Mouse (Mus musculus) testis, postnatal 10 days (tissue): ENCODE data around the gene Cdkn3.
"Not testable (repeated sequence)": the region's sequence is repeated elsewhere in the genome, so short reads cannot be mapped to it uniquely, and the experiment has no call there.

Source experiments
- DNase-seq: peaks from one replicate; pipeline ENCODE4 v3.0.0; 2021; ENCODE audit warnings: low spot score

The Cdkn3 gene

DNA sequence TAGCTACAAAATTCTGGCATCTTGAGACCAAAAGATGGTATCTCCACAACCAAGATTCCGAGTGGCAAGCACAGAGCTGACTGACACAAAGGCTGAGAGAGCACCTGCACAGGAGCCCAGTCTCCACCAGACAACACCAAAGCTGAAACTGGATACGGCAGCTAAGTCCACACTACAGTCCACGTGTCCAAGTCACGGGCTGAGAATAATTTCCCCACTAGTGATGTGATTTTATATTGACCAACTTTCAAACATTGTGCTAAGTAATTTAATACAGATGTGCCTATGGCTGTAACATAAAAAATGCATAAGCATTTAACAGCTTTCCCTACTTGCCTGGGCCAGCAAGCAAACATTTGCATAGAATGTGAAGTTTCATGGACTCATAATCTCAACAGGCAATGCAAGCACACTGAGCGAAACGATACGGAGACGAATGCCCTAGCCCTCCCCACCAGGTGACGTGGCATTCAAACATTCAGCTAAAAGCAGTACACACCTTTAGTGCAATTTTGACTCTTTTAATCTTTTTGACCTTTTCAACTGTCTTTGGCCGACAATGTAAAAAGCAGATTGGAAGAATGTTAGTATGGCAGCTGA is 23.1 kb downstream of the Cdkn3 start:
- no peak for DNase-seq

DNA sequence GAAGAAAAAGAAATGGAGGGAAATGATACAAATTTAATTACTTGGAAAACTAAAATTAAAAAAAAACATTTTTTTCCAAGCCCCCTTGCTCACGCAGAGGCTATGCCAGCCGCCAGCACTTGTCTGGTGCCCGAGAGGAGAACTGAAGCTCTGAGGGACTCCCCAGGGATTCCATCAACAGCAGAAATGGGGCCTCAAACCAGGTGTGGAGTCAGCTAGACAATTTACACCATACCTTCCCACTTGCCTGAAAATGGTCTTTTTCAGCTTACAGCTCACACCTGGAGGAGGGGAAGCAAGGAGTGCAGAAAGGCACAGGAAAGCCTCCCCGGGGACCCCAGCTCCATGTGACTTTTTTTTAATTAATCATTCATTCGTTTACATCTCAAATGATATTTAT is 24.9 kb downstream of the Cdkn3 start:
- DNase-seq, result no peak

DNA sequence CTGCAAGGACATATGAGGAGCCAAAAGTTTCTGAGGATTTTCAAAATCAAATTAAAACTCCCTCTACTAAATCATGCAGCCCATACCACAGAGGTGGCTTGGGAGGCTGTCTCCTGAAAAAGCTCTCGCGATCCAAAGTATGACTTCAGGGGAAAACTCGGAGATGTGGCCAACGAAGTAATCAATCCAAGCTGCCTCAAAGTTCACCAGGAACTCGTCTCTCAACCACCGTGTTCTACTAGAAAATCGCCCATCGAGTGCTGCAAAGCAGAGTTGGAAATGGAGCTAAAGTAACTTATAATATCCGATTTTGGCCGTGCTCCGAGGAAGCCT is 27.1 kb downstream of the Cdkn3 start:
- no peak for DNase-seq

DNA sequence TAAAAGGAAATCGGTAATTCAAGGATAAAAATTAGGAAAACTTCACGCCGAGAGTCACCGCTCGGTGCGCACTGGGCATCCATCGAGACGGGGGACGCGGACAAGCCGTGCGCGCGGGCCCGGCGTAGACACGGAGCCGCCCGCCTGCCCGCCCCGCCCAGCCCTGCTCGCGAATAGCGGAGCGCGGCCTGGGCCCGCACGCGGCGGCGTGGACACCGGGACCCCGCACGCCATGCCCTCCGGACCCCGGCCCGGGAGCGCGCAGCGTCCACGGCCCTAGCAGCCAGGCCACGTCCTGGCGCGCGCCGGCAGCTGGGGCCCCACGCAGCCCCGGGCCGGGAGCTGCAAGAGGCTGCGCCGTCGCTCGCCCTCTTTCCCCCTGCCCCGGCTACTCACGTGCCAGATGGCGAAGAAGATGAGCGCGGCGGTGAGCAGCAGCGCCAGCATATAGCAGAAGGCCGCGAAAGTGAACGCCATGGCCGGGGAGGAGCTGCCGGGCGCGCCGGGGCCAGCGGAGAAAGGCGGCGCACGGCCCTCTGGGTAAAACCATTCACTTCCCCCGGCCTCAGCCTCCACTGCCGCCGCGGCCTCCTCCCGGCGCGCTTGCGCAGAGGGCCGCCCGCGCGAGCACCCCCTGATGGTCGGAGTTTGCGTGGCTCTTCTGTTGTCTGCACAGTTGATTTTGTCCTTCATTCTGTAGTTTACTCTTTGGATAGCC is 27.6 kb downstream of the Cdkn3 start, which contains the start of gene Cnih1:
Gene Cnih1, minus strand, starts transcription at position 625 of the 718 bp plus-strand sequence.
- peak; percentile 94 for DNase-seq

DNA sequence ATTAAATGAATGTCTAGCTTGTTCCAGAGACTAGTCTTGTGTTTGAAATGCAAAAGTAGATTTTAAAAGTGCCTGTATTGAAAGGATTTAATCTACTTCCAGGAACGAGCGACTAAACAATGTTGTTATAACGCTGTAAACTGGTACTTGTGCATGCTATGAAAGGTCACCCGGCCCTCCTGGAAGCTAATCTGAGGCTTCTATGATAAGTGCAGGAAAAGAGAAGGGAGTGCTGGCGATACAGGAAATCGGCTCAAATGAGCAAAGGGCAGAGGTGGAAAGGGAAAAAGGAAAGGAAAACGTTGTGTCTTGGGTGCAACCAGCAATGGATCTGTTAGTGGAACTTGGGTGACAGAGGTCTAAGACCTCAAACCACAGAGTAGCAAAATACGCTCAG is 28.2 kb downstream of the Cdkn3 start:
- peak; percentile 38 for DNase-seq

DNA sequence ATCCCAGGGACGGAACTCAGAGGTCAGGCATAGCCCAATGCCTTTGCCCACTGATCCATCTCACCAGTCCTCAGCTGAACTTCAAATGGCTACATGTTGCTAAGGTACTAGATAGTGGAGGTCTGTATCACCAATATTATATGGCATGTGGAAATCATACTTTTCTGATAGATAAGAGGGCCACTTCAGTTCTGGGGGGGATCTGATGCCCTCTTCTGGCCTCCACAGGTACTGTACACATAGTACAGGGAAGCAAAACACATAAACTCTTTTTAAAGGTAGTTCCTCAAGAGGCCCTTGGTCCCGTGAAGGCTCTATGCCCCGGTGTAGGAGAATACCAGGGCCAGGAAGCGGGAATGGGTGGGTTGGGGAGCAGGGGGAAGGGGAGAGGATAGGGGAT is 30.0 kb downstream of the Cdkn3 start:
- peak; percentile 37 for DNase-seq

DNA sequence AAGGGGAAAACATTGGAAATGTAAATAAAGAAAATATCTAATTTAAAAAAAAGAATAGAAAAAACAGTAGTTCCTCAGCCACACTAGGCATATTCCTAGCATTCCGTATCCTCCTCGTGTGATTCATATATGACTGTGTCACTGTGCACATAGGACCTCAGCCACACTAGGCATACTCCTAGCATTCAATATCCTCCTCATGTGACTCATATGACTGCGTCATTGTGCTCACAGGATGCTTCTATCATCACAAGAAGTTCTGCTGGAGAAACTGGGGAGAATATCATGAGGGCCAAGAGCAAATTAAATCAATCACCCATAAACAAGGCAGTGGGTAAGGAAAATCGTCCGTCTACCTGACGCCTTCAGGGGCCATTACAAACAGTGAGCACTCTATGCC is 30.4 kb downstream of the Cdkn3 start:
- DNase-seq, result no peak

DNA sequence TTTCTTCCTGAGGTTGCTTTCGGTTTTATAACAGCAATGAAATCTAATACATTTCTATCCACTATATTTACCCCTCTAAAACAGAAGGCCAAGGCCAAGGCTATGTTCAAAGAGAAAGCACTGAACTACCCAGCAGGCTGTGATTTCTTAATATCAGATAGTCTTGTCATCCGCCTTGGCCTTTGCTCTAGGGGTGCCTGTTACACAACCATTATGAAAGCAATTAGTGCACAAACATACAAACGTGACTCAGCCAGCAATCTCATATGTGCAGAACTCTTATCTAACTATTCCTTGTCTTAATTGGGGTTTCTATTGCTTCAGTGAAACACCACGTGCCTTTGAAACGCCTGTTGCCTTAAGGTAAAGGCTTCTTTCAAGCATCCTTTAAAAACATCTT is 33.8 kb downstream of the Cdkn3 start:
- no peak for DNase-seq

DNA sequence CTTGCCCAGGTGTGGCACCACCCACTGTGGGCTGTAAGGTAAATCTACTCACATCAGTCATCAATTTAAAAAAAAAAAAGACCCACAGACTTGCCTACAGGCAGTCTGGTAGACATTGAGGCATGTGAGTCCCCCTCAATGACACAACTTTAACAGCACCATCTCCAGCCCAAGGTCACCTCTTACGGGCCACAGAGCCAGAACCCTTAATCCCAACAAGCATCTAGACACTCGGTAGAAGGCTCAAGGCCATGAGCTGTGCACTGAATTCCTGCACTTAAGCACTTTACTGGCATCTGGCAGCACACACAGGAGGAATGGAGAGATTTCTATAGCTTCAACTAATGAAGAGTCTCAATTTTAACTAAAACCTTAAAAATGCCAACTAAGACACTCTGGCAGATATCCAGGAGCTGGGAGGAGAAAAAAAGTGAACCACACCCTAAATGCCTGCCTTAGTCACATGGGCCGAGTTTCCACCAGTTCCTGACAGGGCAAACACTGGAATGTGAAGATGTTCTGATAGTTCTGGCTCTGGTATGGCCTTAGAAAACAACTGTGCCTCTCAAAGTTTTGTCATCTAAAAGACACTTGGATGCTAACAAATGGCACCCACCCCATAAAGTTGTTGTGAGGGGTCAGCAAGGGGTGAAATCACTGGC is 40.5 kb downstream of the Cdkn3 start:
- peak; percentile 30 for DNase-seq

DNA sequence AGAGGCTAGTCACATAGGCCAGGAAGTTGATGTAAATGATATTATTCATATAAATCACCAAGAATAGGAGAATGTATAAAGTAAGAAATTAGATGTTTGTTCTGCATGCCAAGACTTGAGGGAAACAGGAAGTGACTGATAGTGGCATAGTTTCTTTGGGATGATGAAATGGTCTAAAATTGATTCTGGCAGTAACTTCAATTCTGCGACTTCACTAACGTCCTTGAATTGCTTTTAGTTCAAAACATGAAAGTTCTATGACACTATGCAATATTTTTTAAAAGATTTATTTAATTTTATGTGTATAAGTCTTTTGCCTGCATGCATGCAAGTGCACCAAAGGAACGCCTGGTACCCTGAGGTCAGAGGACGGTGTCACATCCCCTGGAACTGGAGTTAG is 42.9 kb downstream of the Cdkn3 start:
- peak; percentile 34 for DNase-seq

DNA sequence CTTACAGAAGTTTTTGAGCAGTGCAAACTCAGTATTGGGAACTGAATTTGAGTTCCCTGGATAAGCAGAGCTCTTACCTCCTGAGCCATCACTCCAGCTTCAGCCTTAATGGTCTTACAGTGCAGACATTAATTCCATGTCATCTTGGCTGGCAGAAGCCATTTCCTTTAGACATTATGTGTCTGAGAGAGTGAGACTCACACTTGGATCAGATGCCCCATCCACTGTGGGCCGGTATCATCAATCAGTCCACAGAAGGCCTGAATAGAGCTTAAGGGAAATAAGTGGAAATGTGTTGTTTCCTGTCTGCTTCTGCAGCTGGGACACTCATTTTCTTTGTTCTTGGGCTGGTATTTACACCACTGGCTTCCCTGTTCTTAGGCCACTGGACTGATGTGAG is 43.5 kb downstream of the Cdkn3 start:
- DNase-seq, result peak; percentile 16

DNA sequence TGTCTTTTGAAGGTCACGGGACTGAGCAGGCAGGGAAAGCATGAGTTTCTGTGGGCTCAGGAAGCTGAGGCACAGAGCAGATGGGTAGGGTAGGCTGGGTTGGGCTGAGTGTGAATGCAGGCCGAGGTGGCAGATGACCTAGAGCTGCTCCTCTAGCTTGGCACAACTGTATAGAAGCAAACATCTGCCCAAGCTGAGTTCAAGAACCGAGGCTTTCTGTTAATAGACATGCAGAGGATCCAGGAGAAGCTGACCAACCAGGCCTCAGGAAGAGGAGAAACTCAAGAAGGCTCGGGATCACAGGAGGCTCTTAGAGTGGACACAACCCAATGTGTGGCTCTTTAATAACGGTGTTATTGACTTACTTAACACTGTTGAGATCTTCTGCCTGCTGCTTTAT is 45.8 kb downstream of the Cdkn3 start:
- DNase-seq, result peak; percentile 30

DNA sequence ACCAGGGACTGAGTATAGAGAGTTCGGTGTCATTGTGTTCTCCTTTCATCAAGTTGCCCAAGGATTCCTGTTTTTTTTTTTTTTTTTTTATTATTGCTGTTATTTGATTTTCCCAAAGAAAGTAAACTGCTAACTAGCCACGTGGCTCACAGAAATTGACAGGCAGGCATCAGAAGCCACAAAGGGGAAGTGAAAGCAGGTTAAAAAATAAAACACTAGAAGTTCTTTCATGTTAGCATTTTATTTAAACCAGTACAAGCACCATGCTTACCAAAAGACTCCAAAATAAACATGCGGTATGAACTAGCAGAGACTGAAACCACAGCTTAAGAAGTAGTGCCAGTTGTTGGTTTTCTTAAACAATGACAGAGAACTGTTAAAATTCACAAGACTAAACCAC is 47.6 kb downstream of the Cdkn3 start:
- DNase-seq, result no peak

DNA sequence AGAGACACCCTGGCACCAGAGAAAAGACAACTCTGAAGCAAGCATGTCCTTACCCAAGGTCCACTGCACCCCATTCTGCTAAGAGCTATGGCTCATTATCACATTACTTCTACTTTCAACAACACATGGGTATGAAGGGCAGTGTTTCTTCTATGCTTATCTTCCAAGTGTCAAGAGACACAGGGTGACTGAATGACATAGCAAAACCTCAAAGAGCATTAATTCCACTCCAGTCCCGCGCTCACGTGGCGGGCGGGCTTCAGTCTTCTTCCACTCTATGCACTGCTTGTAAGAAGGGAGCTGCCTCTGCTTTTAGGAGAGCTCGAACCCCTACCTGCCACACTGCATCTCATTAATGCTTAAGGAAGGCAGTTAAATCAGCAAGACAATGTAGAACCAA is 55.3 kb downstream of the Cdkn3 start:
- DNase-seq, result peak; percentile 21

DNA sequence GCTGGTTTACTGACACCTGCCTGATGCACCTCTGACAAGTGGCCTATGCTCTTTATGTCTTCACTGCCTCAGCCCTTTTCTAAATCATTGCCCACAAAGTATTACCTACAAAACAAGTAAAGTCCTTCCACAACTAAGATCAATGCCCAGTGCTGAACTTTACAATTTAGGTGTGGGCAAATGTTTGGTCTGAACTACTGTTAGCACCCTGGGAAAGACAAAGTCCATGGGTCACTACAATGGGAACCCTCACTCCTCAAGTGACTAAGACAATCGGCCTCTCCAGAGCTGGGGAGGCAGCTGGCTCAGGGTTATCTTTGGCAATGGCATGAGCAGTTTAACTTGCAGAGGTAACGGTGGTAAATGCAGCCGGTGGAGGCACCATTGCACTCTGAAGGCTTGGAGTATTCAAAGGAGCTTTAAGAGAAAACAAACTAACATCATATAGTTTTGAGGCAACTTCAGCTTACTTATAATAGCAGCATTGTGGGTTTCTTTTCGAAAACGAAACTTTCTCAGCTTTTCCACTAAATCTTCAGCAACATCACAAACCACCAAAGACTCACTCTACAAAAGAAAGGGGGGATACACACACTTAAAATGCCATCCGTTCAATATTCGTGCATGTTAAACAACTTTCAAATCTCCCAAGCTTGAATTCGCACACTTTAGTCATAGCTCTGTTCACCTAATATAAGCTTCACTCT is 56.7 kb downstream of the Cdkn3 start:
- no peak for DNase-seq

DNA sequence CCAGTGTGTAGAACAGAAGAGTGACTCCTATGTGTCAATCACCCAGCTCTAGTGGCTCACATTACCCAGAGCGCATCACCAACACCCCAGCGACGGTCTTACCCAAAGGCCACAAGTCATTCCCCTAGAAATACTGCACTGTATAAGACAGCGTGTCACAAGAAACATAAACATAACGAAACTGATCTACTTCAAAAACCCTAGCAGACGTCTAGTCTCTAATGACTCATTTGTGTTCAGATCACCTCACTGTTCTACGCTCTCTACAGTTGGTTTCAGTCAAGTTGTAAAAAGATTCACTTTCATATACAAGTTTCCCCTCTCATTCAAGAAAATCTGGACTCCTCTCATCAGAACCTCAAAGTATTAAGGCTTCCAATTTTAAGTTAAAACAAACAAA is 58.4 kb downstream of the Cdkn3 start:
- DNase-seq, result no peak

DNA sequence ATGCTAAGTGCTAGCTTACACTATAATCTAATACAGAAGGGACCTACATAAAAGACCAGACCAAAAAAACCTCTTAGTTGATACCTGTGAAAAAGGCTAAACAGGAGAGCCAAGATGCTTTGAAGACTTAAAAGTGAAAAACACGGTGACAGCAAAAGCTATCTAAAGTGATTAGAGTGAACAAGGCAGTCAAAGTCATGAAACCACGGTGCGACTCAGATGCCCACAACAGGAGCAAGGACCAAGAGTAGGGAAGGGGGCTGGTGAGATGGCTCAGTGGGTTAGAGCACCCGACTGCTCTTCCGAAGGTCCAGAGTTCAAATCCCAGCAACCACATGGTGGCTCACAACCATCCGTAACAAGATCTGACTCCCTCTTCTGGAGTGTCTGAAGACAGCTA is 59.6 kb downstream of the Cdkn3 start:
- not testable (repeated sequence) for DNase-seq
